Mouse (Mus musculus): ENCODE measurements at regions not wholly inside any gene's neighbourhood (a gene's known extent, or its start where the extent isn't known, plus 50 kb on each side); places are given as distances from the start of the nearest gene placed in this dataset.

DNA sequence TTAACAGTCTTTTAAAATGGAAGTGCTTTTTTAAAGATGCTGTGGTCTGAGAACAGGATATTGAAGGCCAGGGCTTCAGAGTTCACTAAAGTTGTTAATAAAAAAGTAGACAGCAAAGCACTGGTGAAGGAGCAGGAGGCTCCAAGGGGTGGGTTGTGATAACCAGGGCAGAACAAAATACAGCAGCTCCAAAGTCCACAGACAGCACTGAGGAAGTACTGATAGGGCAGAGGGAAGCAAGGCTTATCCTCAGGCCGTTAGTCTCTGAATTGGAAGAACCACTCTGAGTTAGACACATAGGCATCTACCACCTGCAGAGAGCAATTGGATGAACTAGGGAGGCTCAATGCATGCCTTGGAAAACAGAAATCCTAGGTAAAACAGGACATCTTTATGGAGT, 62.1 kb downstream of the P2ry1 start:
- no peak overlapping the region for H3K9ac ChIP-seq
- peak; percentile 75 for ATAC-seq
- WGBS = 42% methylated on average over 1 of the region's 1 CpGs
- no peak overlapping the region for H3K27ac ChIP-seq
- H3K36me3 ChIP-seq = no peaks in the 10 kb centered on the region
- H3K4me1 ChIP-seq (replicated peaks) = no peaks in the 10 kb centered on the region
- H3K9me3 ChIP-seq = no peaks in the 10 kb centered on the region
- H3K4me2 ChIP-seq (replicated peaks) = no peak overlapping the region
- no peaks in the 10 kb centered on the region for H3K27me3 ChIP-seq (replicated peaks)
- H3K4me3 ChIP-seq (replicated peaks) = no peak overlapping the region

DNA sequence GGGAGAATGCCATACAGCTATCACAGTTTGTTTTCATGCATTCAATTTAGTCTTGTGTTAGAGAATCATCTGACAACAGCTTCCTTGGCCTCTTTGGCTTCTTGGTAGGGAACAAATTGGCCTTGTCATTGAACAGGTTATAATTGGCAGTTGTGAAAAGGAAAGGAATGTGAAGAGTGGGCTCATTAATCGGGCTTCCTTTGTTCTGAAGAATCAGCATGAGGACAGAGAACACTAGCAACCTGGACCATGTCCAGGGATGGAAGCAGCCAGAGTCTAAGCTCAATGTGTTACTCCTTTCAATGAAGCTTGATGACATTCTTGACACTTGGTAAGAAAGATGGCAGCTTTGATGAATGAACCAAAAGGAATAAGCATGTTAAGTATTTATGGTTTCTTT, 64.5 kb downstream of the P2ry1 start:
- WGBS = 87% methylated on average over 1 of the region's 1 CpGs
- Histone ChIP-seq H3K36me3 (no peaks in the 10 kb centered on the region), H3K27me3 (replicated peaks) (no peaks in the 10 kb centered on the region), H3K4me2 (replicated peaks) (no peak overlapping the region), H3K4me3 (replicated peaks) (no peak overlapping the region), H3K9me3 (no peaks in the 10 kb centered on the region), H3K4me1 (replicated peaks) (no peaks in the 10 kb centered on the region), H3K9ac (no peak overlapping the region), H3K27ac (no peak overlapping the region)
- ATAC-seq = no peak

DNA sequence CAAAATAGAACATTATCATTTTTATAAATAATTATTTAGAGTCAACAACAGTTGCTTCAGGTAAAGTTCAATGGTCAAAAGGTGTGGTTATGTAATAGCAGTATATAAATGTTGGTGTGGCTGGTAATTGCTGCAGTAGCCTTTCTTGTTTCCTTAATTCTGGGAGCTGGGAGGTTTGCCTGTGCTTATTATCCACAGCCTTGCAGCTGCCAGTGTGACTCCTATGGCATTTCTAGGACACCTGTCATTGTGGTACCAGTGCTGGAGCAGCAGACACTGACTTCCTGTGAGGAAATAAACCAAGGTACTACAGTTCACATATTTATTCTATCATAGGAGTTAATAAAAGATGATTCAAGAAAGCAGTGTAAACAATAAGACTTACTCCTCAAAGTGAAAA, 65.6 kb downstream of the P2ry1 start:
- H3K4me2 ChIP-seq (replicated peaks) = no peak overlapping the region
- H3K27ac ChIP-seq = no peak overlapping the region
- no peaks in the 10 kb centered on the region for H3K9me3 ChIP-seq
- no peaks in the 10 kb centered on the region for H3K36me3 ChIP-seq
- no peak overlapping the region for H3K4me3 ChIP-seq (replicated peaks)
- H3K9ac ChIP-seq = no peak overlapping the region
- no peaks in the 10 kb centered on the region for H3K27me3 ChIP-seq (replicated peaks)
- H3K4me1 ChIP-seq (replicated peaks) = no peaks in the 10 kb centered on the region
- peak; percentile 77 for ATAC-seq

DNA sequence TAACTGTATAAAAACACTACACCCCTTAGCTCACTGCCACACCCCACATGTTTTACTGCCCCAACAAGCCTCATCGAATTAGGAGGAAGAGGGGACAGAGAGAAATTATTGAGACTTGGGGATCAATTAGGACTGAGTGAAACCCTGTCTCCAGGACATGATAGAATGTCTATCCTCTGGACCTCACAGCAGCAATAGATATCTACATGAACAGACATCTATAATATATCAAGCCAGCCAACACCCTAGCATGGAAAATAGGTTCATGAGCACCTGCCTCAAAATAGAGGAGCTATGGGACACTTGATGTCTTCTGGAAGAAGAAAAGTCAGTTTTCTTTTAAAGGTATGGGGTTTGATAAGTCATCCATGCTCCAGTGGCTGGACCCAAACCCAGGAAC, 68.4 kb downstream of the P2ry1 start:
- no peaks in the 10 kb centered on the region for H3K27me3 ChIP-seq (replicated peaks)
- no peak overlapping the region for H3K4me3 ChIP-seq (replicated peaks)
- 95% methylated on average over 1 of the region's 1 CpGs for WGBS
- H3K27ac ChIP-seq = no peak overlapping the region
- H3K4me2 ChIP-seq (replicated peaks) = no peak overlapping the region
- H3K9me3 ChIP-seq = no peaks in the 10 kb centered on the region
- H3K4me1 ChIP-seq (replicated peaks) = no peaks in the 10 kb centered on the region
- no peaks in the 10 kb centered on the region for H3K36me3 ChIP-seq
- H3K9ac ChIP-seq = no peak overlapping the region
- ATAC-seq = no peak

DNA sequence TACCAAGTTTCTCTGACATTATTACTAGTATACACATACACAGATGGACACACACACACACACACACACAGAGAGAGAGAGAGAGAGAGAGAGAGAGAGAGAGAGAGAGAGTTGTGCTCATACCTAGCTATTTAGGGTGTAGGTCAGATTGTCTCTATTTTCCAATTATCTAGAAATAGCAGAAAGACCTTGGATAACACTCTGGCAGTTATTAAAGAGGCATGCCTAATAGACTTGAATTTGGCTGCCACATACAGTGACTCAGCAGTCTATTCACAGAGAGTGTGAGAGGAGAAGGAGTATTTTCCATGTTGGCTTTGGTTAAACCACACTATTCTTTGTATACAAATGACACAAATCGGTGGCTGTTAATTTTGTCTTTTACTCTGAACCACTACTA, 69.7 kb downstream of the P2ry1 start:
- no peaks in the 10 kb centered on the region for H3K9me3 ChIP-seq
- no peaks in the 10 kb centered on the region for H3K36me3 ChIP-seq
- H3K27me3 ChIP-seq (replicated peaks) = no peaks in the 10 kb centered on the region
- H3K27ac ChIP-seq = no peak overlapping the region
- H3K4me1 ChIP-seq (replicated peaks) = no peaks in the 10 kb centered on the region
- 97% methylated on average over 1 of the region's 1 CpGs for WGBS
- no peak overlapping the region for H3K4me2 ChIP-seq (replicated peaks)
- no peak overlapping the region for H3K4me3 ChIP-seq (replicated peaks)
- no peak overlapping the region for H3K9ac ChIP-seq
- no peak for ATAC-seq

DNA sequence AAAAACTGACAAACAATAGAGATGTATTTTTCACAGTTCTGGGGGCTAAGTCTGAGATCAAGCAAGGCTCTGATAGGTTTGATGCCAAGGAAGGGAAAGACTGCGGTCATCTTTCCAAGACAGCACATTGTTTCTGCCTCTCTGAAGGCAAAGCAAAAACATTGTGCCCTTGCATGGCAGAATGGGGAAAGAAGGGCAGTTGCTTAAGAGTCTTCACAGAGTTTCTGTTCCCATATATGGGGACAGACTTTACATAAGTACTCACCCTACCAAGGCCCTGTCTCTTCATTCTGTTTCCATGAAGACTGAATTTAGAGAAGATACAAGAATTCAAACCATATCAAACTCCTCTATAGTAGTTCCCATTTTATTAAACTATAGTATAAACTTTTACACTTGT, 70.5 kb downstream of the P2ry1 start:
- ATAC-seq = no peak
- Histone ChIP-seq H3K27me3 (replicated peaks) (no peaks in the 10 kb centered on the region), H3K36me3 (no peaks in the 10 kb centered on the region), H3K4me3 (replicated peaks) (no peak overlapping the region), H3K4me2 (replicated peaks) (no peak overlapping the region), H3K4me1 (replicated peaks) (no peaks in the 10 kb centered on the region), H3K9me3 (no peaks in the 10 kb centered on the region), H3K9ac (no peak overlapping the region), H3K27ac (no peak overlapping the region)
- 95% methylated on average over 1 of the region's 1 CpGs for WGBS

DNA sequence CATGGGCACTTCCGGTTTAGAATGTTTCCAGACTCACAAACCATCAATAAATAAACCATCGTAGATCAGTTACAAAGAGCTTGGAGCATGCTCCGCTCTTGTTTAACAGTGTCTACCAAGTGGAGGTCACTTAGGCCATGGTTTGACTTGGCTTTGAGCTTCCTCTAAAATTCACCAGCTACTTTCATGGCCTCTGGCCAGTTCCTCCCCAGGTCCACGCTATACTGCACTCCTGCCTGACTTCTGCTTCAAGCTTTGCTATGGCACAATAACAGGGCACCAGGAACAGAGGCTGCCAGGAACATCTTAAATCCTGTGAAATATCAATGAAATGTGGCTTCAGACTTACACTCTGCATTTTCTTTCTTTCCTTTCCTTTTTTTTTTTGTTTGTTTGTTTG, 71.2 kb downstream of the P2ry1 start:
- H3K4me1 ChIP-seq (replicated peaks) = no peaks in the 10 kb centered on the region
- no peaks in the 10 kb centered on the region for H3K9me3 ChIP-seq
- no peak overlapping the region for H3K4me2 ChIP-seq (replicated peaks)
- H3K9ac ChIP-seq = no peak overlapping the region
- H3K36me3 ChIP-seq = no peaks in the 10 kb centered on the region
- no peak for ATAC-seq
- H3K4me3 ChIP-seq (replicated peaks) = no peak overlapping the region
- H3K27ac ChIP-seq = no peak overlapping the region
- no peaks in the 10 kb centered on the region for H3K27me3 ChIP-seq (replicated peaks)
- WGBS = 74% methylated on average over 4 of the region's 4 CpGs

DNA sequence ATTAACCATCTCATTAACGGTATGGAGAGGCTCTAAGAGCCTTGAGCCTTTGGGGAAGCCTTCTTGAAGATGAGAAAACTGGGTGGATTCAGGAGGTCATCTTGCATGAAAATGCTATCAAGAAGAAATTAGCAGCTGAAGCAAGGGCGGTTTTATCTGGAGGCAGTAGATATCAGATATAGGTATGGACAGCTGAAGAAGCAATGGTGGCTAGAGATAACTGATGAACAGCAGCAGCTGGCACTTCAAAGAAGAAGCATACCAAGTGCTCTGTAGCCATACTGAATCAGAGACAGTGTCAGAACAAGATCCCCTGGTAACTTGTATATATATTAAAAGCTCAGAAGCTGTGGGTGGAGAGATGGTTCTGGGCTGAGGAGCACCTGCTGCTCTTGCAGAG, 73.2 kb downstream of the P2ry1 start:
- no peak for ATAC-seq
- WGBS = 74% methylated on average over 2 of the region's 2 CpGs
- H3K27ac ChIP-seq = no peak overlapping the region

DNA sequence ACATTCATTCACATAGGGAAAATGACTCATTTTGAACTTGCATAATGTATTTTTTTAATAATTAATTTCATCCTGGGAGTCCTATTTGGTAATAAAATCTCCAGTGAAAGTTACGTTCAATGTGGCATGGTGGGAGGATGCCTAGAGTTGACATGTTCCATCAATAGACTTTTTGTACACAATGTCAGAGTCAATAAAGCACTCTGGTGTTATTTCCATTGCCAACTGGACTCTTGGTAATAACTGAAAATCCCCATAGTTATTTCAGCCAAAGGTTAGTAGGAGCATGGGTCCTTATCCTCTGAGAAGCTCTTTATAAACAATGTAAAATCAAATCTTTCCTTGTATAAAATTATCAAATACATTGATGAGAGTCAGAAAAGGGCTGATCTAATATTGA, 87.3 kb downstream of the P2ry1 start:
- no peak overlapping the region for H3K4me3 ChIP-seq (replicated peaks)
- no peaks in the 10 kb centered on the region for H3K4me1 ChIP-seq (replicated peaks)
- no peaks in the 10 kb centered on the region for H3K9me3 ChIP-seq
- no peaks in the 10 kb centered on the region for H3K27me3 ChIP-seq (replicated peaks)
- no peak overlapping the region for H3K9ac ChIP-seq
- 85% methylated on average over 1 of the region's 1 CpGs for WGBS
- no peak for ATAC-seq
- no peaks in the 10 kb centered on the region for H3K36me3 ChIP-seq
- H3K27ac ChIP-seq = no peak overlapping the region
- no peak overlapping the region for H3K4me2 ChIP-seq (replicated peaks)

More for the DNA sequence above, 73.2 kb downstream of the P2ry1 start:
- no peak overlapping the region for H3K9ac ChIP-seq
- no peaks in the 10 kb centered on the region for H3K36me3 ChIP-seq
- H3K27me3 ChIP-seq (replicated peaks) = no peaks in the 10 kb centered on the region
- H3K9me3 ChIP-seq = no peaks in the 10 kb centered on the region
- H3K4me2 ChIP-seq (replicated peaks) = no peak overlapping the region
- H3K4me1 ChIP-seq (replicated peaks) = no peaks in the 10 kb centered on the region
- no peak overlapping the region for H3K4me3 ChIP-seq (replicated peaks)

DNA sequence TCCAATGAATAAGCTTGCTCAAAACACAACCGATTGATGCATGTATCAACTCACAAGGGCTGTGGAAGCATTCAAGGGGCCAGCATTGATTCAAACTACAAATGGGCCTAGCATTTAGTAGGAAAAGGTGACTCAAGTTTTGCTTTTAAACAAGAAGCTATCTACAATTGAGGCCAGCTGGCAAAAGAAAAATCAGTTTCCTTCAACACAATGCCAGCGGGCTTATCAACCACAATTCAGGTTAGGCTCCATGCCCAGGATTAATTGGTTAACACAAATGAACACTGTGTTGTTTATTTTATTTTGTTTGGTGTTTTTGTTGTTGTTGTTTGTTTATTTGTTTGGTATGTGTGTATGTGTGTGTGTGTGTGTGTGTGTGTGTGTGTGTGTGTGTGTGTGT, 89.4 kb downstream of the P2ry1 start:
- Histone ChIP-seq H3K27ac (no peak overlapping the region), H3K4me2 (replicated peaks) (no peak overlapping the region), H3K36me3 (no peaks in the 10 kb centered on the region), H3K4me1 (replicated peaks) (no peaks in the 10 kb centered on the region), H3K9ac (no peak overlapping the region), H3K9me3 (no peaks in the 10 kb centered on the region), H3K27me3 (replicated peaks) (no peaks in the 10 kb centered on the region), H3K4me3 (replicated peaks) (no peak overlapping the region)
- no peak for ATAC-seq
- 97% methylated on average over 2 of the region's 2 CpGs for WGBS

DNA sequence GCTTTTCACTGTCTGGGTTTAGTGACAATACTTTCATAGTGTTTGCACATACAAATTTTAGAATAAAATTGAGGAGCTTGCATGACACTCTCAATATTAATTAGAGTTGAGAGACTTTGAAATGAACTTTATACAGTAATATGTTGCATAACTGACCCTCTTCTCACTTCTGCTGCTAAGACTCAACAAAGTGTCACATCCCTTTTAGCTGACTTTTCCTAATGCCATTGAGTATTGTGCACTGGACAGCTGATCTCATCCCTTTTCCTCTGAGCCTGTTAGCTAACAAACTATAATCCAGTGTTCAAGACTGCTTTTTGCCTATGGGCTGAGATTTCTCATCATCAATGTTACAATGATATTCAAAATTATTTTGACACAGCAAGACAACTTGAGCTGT, 113.8 kb downstream of the P2ry1 start:
- Histone ChIP-seq H3K4me2 (replicated peaks) (no peak overlapping the region), H3K27me3 (replicated peaks) (no peaks in the 10 kb centered on the region), H3K4me1 (replicated peaks) (no peaks in the 10 kb centered on the region), H3K36me3 (no peaks in the 10 kb centered on the region), H3K9me3 (no peaks in the 10 kb centered on the region), H3K27ac (no peak overlapping the region), H3K4me3 (replicated peaks) (no peak overlapping the region), H3K9ac (no peak overlapping the region)
- no peak for ATAC-seq

DNA sequence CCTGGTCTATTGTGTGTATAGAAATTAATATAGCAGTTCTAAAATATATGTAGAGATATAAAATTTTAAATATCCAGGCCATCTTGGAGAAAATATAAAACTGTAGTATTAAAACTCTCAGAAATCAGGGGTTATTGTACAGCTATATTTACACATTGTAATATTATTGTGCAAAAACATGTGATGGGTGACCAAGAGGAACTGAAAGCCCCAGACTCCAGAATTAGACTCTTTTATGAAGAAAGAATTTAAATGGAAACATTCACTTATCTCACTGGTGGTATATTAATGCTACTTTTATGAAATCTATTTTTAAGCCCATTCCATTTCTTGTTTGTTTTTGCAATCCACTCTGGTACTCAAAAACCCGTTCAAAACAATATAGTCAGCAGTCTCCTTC, 130.5 kb downstream of the P2ry1 start:
- H3K4me3 ChIP-seq (replicated peaks) = no peak overlapping the region
- no peak for ATAC-seq
- H3K27me3 ChIP-seq (replicated peaks) = no peaks in the 10 kb centered on the region
- H3K4me1 ChIP-seq (replicated peaks) = no peaks in the 10 kb centered on the region
- H3K9ac ChIP-seq = no peak overlapping the region
- H3K27ac ChIP-seq = no peak overlapping the region
- H3K9me3 ChIP-seq = no peaks in the 10 kb centered on the region
- H3K36me3 ChIP-seq = no peaks in the 10 kb centered on the region
- H3K4me2 ChIP-seq (replicated peaks) = no peak overlapping the region
- 33% methylated on average over 1 of the region's 1 CpGs for WGBS

DNA sequence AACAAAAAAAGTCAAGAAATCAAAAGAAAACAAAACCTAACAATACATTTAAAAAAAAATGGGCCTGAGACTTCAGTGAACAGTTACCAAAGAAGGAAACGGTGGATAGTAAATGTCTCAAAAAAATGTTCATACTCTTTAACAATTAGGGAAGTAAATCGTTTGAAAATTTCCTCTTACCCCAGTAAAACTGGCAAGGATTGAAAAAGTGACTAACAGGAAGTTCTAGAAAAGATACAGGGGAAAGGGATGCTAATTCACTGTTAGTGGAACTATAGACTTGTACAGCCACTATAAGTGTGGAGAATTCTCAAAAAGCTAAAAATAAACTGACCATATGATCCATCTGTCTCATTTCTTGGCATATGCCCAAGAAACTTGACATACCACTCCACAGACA, 151.5 kb downstream of the P2ry1 start:
- Histone ChIP-seq H3K4me3 (replicated peaks) (no peak overlapping the region), H3K27me3 (replicated peaks) (no peaks in the 10 kb centered on the region), H3K9me3 (no peaks in the 10 kb centered on the region), H3K27ac (no peak overlapping the region), H3K36me3 (no peaks in the 10 kb centered on the region), H3K4me1 (replicated peaks) (no peaks in the 10 kb centered on the region), H3K4me2 (replicated peaks) (no peak overlapping the region), H3K9ac (no peak overlapping the region)
- 83% methylated on average over 2 of the region's 2 CpGs for WGBS
- no peak for ATAC-seq

DNA sequence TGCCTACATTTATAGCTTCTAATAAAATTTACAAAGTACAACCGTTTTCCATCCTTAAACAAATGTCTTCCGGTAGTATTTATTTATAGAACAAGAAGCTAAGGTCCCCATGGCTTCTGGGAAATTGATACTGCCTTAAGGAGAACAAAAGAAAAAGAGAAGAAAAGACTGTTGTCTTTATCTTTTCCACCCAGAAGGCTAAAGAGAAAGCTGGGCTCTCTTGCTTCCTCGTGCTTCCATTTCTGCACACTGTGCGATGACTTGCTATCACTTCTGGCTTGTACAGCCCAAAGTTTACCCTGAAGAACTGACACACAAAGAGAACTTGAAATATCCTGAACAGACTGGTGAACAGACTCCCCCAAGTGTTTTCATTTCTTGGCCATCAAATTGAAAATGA, 157.2 kb downstream of the P2ry1 start:
- H3K36me3 ChIP-seq = no peaks in the 10 kb centered on the region
- H3K9ac ChIP-seq = no peak overlapping the region
- no peaks in the 10 kb centered on the region for H3K9me3 ChIP-seq
- H3K27me3 ChIP-seq (replicated peaks) = no peaks in the 10 kb centered on the region
- 74% methylated on average over 4 of the region's 4 CpGs for WGBS
- ATAC-seq = no peak
- H3K4me2 ChIP-seq (replicated peaks) = no peak overlapping the region
- no peak overlapping the region for H3K27ac ChIP-seq
- no peaks in the 10 kb centered on the region for H3K4me1 ChIP-seq (replicated peaks)
- no peak overlapping the region for H3K4me3 ChIP-seq (replicated peaks)
